Mouse (Mus musculus) megakaryocyte-erythroid progenitor cell, adult 5-6 weeks (primary cell): ENCODE results near the gene 9130213A22Rik. TPM values are rescaled to one million over a fixed set of nuclear protein-coding genes. Genes with fewer than 3 reads are reported as not detected.
"Not testable (repeated sequence)": the region's sequence is repeated elsewhere in the genome, so short reads cannot be mapped to it uniquely, and the experiment has no call there.

Experiments
- ATAC-seq: replicated peaks from 2 replicates; pipeline ENCODE4 v1.8.0; 2016; ENCODE audit warnings: mild to moderate bottlenecking, inconsistent platforms; ENCODE audit not compliant: severe bottlenecking, poor library complexity, low FRiP score, low TSS enrichment
- total RNA-seq, 2 experiments: library from RNA; stranded (forward) in 1 of 2; stranded (reverse) in 1 of 2; fragments of 200-1000, 215-1000 nt in 1 of 2; fragments of >200 nt in 1 of 2; fragmentation: Nextera tagmentation in 1 of 2; gene quantifications; 2 replicates each; pipeline ENCODE4 v1.2.3; 2014 to 2017

Gene 9130213A22Rik
- total RNA-seq, 2 experiments from 2014 or later = not detected

DNA sequence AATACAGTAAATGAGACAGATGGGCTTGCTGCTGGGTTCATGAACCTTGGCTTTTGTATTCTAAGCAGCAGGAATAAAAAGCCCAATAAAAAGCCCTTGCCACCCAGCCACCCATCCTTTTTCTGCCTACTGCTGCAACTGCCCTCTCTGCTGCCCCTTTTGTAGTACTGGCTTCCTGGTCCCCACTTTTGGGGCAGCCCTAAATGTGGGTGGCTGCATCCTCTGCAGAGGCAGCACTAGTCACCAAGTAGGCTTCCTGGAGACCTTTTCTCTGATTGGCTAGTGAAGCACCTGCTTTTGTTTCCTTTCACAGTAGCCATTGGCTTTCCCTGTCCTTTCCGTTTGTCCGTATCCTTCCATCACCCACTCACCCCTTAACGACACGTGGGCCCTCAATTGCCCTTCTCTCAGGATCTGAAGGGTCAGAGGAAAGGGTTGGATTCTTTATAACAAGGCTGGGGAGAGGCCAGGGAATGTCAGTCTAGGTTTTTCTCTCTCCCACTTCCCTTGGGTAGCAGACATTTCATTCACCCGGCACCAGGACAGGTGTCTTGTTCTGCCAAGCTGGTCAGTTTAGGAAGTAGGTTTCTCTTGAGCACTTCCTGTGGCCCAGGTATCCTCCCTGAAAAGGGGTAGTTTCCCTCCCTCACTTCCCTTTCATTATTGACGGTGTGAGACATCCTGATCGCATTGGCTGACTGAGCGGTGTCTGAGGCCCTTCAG is 24.2 kb downstream of the 9130213A22Rik start:
- ATAC-seq = no peak

DNA sequence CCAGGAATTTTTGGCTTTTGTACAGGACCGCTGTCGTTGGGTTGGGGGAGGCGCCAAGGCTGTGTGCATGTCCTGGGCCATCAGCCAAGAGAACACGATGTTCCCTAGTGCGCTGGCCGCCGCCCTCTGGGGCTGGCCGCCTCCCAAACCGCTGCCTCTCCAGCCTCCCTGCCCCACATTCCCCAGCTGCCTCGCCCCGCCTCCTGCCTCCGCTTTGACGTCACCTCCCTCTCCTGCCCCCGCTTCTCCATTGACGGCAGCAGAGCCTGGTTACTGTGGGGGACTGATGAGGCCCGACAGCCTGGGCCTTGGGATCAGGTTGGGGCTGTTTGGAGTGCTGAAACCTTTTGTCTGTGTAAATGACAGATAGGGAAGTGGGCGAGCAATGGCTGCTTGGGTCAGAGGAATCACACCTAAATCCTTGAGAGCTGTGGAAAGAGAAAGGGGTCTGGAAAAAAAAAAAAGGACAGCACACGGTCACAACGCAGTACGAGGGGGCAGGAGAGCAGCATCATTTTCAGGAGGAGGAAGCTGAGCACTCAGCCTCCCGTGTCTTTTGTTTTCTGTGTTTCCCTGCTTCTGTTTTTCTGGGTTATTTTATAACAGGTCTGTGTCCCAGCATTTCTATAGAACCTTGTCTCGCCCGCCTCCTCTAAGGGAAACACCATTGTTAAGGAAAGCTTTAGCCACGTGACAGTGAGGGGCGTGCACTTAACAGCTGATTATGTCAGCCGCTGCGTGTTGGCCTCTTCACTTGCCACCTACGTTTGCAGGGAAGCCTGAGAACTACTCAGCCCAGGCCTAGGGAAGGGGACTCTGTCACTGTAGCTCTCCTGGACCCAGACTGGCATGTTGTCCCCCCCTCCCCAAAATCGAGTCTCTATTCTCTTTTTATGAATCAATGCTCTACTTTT is 25.1 kb downstream of the 9130213A22Rik start:
- peak; percentile 56 for ATAC-seq

DNA sequence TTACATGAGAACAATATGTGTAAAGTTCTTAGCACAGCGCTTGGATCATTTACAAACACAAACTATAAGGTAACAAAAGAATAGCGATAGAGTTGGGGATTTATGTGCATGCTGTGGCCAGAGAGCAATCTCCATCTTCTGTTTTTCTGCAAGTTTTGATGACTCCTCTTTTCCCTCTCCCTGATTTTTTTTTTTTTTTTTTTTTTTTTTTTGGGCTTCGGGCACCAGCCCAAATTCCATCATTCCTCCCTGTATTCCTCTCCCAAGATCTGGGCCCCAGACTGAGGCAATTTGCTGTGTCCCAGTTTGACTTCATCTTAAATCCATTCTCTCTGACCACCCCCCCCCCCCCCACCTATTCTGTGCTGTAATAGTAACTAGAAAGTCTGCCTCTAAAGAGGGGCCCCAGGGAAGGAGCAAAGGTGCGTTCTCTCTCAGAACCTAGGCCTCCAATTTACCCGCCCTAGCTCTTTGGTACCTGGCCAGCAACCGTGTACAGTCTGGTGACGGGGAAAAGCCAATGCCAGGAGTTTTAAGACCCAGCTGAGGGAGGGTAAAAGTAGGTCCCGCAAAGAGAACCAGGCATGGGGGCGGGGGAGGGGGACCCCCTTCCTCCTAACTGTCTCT is 25.9 kb downstream of the 9130213A22Rik start:
- ATAC-seq = no peak

DNA sequence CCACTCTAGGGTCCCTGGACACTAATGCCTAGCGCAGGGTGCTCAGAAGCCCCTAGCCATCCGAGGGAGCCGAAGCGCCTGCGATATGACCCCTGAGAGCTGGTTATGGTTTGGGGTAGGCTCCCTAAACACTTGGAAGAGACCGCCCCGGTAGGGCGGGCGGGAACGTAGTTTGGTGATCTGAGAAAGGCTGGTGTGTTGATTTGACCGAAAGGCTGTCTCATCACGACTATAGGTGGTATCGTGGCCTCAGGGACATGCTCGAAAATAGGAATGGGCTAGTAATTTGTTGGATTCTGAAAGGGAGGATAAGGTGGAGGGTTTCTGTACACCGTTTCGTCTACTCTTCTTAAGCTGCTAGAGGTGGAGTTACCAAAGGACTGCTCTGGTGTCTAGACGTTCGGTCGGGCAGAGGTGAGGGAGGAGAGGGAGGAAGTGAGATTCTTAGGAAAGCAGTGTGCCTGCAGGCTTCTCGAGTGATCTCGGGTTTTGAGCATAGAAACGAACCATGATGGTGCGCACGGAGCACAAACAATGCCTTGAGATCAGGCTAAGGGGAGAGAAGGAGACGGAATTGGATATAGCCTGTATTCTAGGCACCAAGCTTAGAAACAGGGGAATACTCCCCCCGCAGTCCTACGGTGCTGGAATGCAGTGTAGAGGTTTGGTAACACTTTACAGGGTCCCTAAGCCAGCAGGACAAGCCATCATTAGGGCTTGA is 26.7 kb downstream of the 9130213A22Rik start:
- no peak for ATAC-seq

DNA sequence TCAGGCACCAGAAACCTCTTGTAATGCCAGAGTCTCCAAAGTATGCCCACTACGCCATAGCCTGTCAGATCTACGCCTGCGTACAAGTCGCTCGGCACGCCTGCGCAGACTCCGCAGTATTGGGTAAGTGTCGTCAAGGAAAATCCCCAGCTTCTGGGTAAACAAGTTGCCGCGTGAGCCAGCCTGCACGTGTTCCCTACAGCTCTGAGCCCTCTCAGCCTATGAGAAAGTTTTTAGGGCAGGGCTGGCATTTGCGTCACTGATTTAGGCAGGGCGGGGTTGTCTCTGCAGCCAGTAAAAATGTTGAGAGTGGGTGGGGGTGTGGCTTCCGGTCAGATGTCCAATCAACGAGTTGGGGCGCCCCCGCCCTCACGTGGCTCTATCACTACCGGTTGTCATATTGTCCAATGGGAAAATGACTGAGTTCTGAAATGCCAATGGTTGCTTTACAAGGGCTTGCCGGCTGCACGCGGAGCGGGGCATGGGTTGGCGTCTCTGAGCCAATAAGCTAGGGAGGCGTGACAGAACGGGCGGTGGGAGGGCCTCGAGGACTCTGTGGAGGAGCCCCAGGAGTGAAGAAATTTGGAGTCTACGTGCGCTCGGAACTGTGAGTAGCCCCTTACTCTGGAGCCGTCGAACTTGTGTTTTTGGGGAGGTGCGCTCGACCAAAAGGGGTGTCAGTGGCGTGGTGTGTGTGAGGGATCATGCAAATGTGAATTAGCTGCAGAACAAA is 27.5 kb downstream of the 9130213A22Rik start, which contains the start of gene Per1:
Per1 (plus strand) TSS at position 521 of the 733 bp plus-strand sequence.
- peak; percentile 68 for ATAC-seq

DNA sequence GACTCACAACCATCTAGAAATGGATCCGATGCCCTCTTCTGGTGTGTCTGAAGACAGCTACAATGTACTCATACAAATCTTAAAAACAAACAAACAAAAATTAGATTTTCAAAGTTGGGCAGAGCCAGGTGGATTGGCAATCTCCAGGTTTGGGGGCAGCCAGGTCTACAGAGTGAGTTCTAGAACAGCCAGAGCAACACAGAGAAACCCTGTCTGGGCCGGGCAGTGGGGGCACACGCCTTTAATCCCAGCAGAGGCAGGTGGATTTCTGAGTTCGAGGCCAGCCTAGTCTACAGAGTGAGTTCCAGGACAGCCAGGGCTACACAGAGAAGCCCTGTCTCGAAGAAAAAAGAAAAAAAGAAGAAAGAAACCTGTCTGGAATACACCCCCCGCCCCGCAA is 28.5 kb downstream of the 9130213A22Rik start:
- ATAC-seq = not testable (repeated sequence)

DNA sequence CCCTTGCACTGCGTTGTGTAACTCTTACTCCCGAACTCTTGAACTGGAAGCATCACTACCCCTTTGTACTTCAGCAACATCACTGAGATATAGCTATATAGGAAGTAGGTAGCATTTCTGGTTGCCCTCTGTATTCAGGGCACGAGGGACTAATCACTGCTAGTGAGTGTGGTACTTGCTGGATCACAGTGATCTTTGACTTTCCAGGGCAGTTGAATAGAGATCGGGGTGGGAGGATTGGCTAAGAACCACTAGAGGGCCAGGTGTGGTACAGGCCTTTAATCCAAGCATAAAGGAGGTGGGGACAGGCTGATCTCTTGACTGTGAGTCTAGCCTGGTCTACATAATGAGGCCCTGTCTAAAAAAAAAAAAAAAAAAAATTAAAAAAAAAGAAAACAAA is 29.5 kb downstream of the 9130213A22Rik start:
- no peak for ATAC-seq

DNA sequence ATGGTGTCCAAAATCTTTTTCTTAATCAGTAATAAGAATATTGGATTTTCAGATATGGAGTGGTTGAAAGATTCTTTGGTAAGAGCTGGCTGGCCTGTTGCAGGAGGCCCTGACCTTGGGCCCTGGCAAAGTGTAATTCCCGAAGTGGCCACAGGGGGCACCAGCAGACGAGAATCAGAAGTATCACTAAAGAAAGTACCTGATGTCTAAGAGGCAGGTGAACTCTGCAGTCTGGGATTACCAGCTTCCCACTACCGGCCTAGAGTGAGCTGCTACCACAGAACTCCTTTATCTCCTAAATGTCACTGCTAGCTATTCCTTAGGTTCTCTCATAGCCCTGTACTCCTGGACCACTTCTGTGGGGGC is 30.0 kb downstream of the 9130213A22Rik start:
- no peak for ATAC-seq

DNA sequence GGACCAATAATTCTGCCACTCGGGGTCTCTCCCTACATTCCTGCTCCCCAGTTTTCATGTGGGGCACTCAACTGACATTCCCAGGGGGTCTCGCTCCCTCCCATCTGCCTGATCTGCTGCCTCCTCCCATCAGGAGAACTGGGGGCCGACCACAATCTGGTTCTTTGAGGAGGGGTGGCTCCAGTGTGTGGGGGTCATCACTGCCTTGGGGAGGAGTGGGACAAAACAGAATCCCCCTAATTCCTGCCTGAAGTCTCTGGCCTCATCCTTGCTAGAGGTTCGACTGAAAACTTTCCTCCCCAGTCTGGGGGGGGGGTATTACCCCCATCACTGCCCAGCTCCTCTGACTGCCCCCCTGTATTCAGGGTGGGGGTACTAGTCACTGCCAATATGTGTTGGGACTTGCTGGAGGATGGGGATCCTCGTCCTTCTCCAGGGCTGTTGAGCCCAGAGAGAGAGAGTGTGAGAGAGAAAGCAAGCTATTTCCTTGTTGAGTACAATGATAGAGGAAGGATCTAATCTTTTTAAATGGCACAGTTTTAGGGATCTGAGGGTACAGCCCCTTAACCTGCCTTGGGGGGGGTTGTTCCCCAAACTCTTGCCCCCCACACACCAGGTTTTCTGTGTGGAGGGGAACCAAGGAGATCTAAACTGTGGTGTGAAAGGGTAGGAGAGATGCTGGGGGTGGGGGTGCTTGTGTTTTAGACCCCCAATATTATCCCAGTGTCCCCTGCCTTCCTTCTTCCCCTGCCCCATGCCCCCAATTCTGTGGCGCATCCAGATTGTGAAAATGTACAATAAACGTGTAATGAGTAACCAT is 30.6 kb downstream of the 9130213A22Rik start:
- ATAC-seq = no peak

DNA sequence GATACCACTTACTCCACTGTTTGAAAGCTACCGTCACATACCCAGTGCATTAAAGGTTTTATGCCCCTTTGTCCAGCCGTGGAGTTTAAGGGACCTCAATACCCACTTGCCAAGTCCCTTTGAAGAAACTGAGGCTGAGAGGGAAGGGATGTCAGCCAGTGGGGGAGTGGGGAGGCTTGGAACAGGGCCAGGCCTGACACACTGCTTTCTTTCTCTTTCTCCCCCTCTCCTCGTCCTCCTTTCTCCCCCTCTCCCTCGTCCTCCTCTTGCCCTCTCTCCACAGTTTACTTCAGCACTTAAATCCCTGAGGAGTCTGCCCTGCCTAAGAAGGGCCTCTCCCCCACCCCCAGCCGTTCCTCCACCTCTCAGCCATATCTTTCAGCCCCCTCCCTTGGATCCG is 32.0 kb downstream of the 9130213A22Rik start:
- ATAC-seq = no peak

DNA sequence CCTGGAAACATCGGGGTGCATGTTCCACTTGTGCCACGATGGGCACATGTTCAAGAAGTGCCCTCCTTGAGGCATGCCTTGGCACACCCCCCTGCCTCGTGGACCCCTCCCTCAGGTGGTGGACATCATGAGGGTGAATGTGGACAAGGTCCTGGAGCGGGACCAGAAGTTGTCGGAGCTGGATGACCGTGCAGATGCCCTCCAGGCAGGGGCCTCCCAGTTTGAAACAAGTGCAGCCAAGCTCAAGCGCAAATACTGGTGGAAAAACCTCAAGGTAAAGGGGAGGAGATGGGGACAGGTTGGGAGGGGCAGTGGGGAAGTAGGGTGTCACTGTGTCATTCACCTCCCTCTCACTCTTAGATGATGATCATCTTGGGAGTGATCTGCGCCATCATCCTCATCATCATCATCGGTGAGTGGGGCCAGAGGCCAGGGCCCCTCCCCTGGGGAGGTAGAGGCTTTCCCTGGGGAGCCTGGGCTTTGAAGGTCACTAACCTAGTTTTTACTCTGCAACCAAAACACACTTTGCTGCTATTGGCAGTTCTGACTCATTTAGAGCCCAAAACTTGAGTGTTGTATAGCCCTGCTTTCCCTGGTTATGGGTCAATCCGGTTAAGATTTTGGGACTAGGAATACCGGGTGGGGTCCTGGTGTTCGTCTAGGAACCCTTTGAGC is 32.6 kb downstream of the 9130213A22Rik start:
- ATAC-seq = no peak

DNA sequence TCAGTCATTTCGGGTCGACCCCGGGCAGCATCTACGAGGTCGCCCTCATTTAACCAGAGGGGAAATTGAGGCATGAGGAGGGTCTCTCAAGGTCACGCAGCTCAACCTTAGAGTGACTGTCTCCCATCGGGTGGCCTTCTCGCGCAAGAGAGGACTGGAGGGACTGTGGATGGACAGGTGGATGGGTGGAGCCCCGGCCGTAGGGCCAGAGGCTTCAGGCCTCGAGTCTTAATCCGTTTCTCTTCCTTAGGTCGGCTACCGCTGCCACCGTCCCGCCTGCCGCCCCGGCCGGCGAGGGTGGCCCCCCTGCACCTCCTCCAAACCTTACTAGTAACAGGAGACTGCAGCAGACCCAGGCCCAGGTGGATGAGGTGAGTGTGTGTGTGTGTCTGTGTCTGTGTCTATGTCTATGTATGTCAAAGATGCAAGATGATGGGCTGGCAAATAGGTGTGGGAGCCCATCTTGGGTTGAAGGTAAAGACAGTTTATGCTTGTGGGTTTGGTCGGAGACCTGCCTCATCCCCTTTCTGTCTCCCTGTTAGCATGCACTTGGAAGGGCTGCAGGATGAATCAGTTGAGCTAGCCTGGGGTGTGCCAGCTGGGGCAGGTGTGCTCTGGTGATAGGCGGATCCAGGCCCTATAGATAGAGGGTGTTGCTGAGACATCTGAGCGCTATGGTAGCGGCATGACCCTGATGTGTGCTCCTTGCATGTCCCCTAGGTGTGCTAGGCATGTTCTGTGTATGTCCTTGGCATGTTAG is 33.4 kb downstream of the 9130213A22Rik start:
- ATAC-seq = peak; percentile 65

DNA sequence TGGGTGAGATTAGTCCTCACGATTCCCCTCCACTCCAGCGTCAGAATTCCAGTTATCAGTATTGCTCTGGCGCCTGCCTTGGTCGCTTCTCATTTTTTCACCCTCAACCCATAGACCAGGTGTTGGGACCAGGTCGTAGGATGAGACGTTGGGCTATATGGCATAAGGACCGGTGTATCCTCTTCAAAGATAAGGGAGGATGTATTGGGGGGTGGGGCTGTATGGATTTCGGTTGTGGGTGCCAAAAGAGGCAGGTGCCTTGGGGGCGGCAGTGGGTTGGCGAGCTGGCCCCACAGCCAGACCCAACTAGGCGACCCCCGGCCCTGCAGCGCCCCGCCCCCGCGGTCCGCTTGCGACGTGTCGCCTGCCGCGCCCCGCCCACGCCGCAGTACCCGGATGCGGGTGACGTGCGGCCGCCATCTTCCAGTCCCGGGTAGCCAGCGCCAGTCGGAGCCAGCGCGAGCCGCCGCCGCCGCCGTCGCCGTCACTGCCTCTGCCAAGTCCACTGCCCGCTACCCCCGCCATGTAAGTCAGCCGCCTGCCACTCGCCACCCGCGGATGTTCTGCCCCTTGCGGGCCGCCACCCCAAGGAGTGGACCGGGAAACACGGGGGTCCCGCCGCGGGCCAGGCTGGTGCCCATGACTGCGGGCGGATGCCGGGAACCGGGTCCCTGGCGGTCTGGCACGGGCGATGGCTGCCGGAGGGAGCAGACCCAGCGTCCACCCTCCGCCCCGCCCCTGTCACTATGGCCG is 34.1 kb downstream of the 9130213A22Rik start, which contains the start of gene Vamp2:
Vamp2 (plus strand) TSS at position 388 of the 753 bp plus-strand sequence.
- ATAC-seq = peak; percentile 53; the same call in 1 of the 2 replicates

DNA sequence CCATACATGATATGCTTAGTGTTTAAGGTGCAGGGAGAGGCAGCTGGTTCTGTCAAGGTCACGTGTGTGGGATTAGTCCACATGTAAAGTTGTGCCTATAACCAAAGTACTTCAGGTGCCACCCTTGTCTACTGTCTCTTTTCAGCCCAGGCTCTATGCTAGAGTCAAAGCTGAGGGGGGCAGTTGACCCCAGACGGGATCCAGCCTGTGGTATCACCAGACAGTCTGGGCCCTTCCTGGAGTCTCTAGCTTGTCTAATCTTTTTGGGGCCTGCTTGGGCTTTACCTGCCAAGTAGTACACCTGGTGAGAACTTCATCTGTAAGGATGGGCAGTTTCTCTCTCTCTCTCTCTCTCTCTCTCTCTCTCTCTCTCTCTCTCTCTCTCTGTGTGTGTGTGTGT is 34.8 kb downstream of the 9130213A22Rik start:
- ATAC-seq = no peak

DNA sequence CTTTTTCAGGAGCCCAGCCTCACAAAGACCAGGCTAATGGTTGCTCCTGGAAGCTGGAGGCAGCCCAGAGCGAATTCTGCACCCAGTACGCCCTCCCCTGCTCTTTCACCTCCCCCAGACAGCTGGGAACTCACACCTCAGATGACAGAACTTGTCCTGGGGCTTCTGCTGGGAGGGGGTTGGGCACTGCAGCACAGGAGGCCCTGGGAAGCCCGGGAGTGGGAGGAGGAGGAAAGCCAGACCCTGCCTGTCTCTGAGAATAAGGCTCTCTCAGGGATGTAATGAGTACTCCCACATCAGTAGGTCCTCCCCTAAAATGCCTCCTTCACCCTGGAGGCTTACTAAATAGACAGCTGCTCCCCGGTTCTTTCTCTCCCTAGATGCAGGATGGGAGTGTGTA is 35.3 kb downstream of the 9130213A22Rik start:
- no peak for ATAC-seq

DNA sequence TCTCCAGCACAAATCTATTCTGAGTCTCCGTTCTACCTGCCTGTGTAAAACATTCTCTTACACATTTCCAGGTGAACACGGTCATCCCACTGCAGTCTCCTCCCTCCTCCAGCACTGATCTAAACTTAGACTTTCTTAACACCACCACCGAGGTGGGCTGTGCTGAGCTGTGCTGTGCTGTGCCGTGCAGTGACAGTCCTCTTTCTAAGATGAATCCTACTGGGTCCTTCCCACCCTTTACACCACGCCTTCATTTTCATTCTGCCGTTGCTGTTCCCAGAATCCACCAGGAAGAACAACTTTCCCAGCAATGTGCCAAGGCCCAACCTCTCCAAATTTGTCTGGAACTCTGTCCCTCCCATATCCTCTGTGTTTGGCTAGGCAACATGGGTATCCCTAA is 36.0 kb downstream of the 9130213A22Rik start:
- ATAC-seq = no peak
